Mouse (Mus musculus) neural tube, embryonic 11.5 days (tissue): ENCODE measurements at regions not wholly inside any gene's neighbourhood (a gene's known extent, or its start where the extent isn't known, plus 50 kb on each side); places are given as distances from the start of the nearest gene placed in this dataset.

Source experiments
- ATAC-seq: fragments of 200-750 bp; cut with Nextera tagmentation; 2 replicates; pipeline ENCODE4 v1.8.0; 2017; ENCODE audit warnings: moderate number of reproducible peaks, mild to moderate bottlenecking, moderate TSS enrichment, moderate library complexity; ENCODE audit not compliant: insufficient read depth, low FRiP score, low TSS enrichment
- DNase-seq: peaks from one replicate; pipeline ENCODE4 v3.0.0-alpha.2; 2015; ENCODE audit warnings: low spot score
- H3K27ac ChIP-seq: fragments of 300-500 bp; sonication (generic); 2 replicates; pipeline ENCODE4 v1.5.1; 2014; ENCODE audit warnings: low read depth, mild to moderate bottlenecking, low read length
- H3K27me3 ChIP-seq: fragments of 300-500 bp; sonication (generic); 2 replicates; pipeline ENCODE4 v1.6.1; 2014; ENCODE audit warnings: mild to moderate bottlenecking, low read length, mixed read lengths; ENCODE audit not compliant: control insufficient read depth, insufficient read depth
- H3K36me3 ChIP-seq: fragments of 300-500 bp; sonication (generic); 2 replicates; pipeline ENCODE4 v1.6.1; 2014; ENCODE audit warnings: mild to moderate bottlenecking, low read length, moderate library complexity, mixed read lengths; ENCODE audit not compliant: control insufficient read depth, insufficient read depth
- H3K4me1 ChIP-seq: fragments of 300-500 bp; sonication (generic); 2 replicates; pipeline ENCODE4 v1.6.1; 2014; ENCODE audit warnings: low read length, mixed read lengths; ENCODE audit not compliant: control insufficient read depth, insufficient read depth
- H3K4me2 ChIP-seq: fragments of 300-500 bp; sonication (generic); 2 replicates; pipeline ENCODE4 v1.6.1; 2014; ENCODE audit warnings: low read depth, mild to moderate bottlenecking, moderate library complexity
- H3K4me3 ChIP-seq: fragments of 300-500 bp; sonication (generic); 2 replicates; pipeline ENCODE4 v1.5.1; 2014; ENCODE audit warnings: low read depth, low read length
- H3K9ac ChIP-seq: fragments of 300-500 bp; sonication (generic); 2 replicates; pipeline ENCODE4 v1.6.1; 2014; ENCODE audit warnings: mild to moderate bottlenecking, low read length
- H3K9me3 ChIP-seq: fragments of 300-500 bp; sonication (generic); 2 replicates; pipeline ENCODE4 v1.6.1; 2016; ENCODE audit warnings: low read length; ENCODE audit not compliant: control insufficient read depth
- WGBS: fragments of 180-500 bp; shearing (Covaris S2); extraction: QIAGEN DNeasy Blood & Tissue Kit; methylation state at CpG from one replicate; pipeline ENCODE4 v1.1.7; 2014; 5-methylcytosine and 5-hydroxymethylcytosine counted together

GRCm38 (mm10) chr11:40879589-40879988 lies 124.5 kb upstream of the Ccng1 start:
- Histone ChIP-seq H3K36me3 (no peaks in the 10 kb centered on the region), H3K27ac (no peak overlapping the region), H3K4me2 (no peak overlapping the region), H3K4me1 (no peaks in the 10 kb centered on the region), H3K4me3 (no peak overlapping the region), H3K27me3 (no peaks in the 10 kb centered on the region), H3K9me3 (no peaks in the 10 kb centered on the region), H3K9ac (no peak overlapping the region)
- DNase-seq (no peak), ATAC-seq (no peak)
- 84% methylated on average over 5 of the region's 5 CpGs for WGBS

- Histone ChIP-seq H3K4me3 (no peak overlapping the region), H3K9me3 (no peaks in the 10 kb centered on the region), H3K9ac (no peak overlapping the region), H3K36me3 (no peaks in the 10 kb centered on the region), H3K4me2 (no peak overlapping the region), H3K4me1 (no peaks in the 10 kb centered on the region), H3K27me3 (no peaks in the 10 kb centered on the region), H3K27ac (no peak overlapping the region)
- WGBS, result 82% methylated on average over 2 of the region's 2 CpGs
- no peak for DNase-seq
- no peak for ATAC-seq
Observed at GRCm38 (mm10) chr11:40873002-40873401, 117.9 kb upstream of the Ccng1 start.

GRCm38 (mm10) chr11:40865694-40866093 lies 110.6 kb upstream of the Ccng1 start:
- DNase-seq, result peak; percentile 41
- Histone ChIP-seq H3K9ac (no peak overlapping the region), H3K4me1 (no peaks in the 10 kb centered on the region), H3K27ac (no peak overlapping the region), H3K9me3 (no peaks in the 10 kb centered on the region), H3K4me3 (no peak overlapping the region), H3K27me3 (no peaks in the 10 kb centered on the region), H3K36me3 (no peaks in the 10 kb centered on the region), H3K4me2 (no peak overlapping the region)
- peak; percentile 58; the same call in 1 of the 2 replicates for ATAC-seq
- WGBS, result 39% methylated on average over 2 of the region's 2 CpGs

GRCm38 (mm10) chr11:40851361-40851760 lies 96.2 kb upstream of the Ccng1 start:
- no peak overlapping the region for H3K4me3 ChIP-seq

GRCm38 (mm10) chr11:40850652-40851092 lies 95.6 kb upstream of the Ccng1 start:
- H3K36me3 ChIP-seq, result no peaks in the 10 kb centered on the region
- no peak overlapping the region for H3K4me2 ChIP-seq
- H3K9ac ChIP-seq, result no peak overlapping the region
- DNase-seq (no peak), ATAC-seq (no peak)
- 53% methylated on average over 4 of the region's 4 CpGs for WGBS
- H3K4me1 ChIP-seq, result no peaks in the 10 kb centered on the region
- no peaks in the 10 kb centered on the region for H3K27me3 ChIP-seq
- H3K9me3 ChIP-seq, result no peaks in the 10 kb centered on the region
- H3K4me3 ChIP-seq, result no peak overlapping the region
- no peak overlapping the region for H3K27ac ChIP-seq

More at GRCm38 (mm10) chr11:40851361-40851760, 96.2 kb upstream of the Ccng1 start:
- Histone ChIP-seq H3K9ac (no peak overlapping the region), H3K9me3 (no peaks in the 10 kb centered on the region), H3K4me2 (no peak overlapping the region), H3K27ac (no peak overlapping the region), H3K27me3 (no peaks in the 10 kb centered on the region), H3K4me1 (no peaks in the 10 kb centered on the region), H3K36me3 (no peaks in the 10 kb centered on the region)
- ATAC-seq (no peak), DNase-seq (no peak)
- WGBS, result 82% methylated on average over 1 of the region's 1 CpGs

- Histone ChIP-seq H3K9ac (no peak overlapping the region), H3K4me3 (no peak overlapping the region), H3K9me3 (no peaks in the 10 kb centered on the region), H3K27me3 (no peaks in the 10 kb centered on the region), H3K4me2 (no peak overlapping the region), H3K4me1 (no peaks in the 10 kb centered on the region), H3K27ac (no peak overlapping the region), H3K36me3 (no peaks in the 10 kb centered on the region)
- DNase-seq (no peak), ATAC-seq (no peak)
- 70% methylated on average over 1 of the region's 1 CpGs for WGBS
Observed at GRCm38 (mm10) chr11:40846586-40846985, 91.5 kb upstream of the Ccng1 start.

GRCm38 (mm10) chr11:40835393-40835792 lies 80.3 kb upstream of the Ccng1 start:
- 71% methylated on average over 4 of the region's 4 CpGs for WGBS
- Histone ChIP-seq H3K4me2 (no peak overlapping the region), H3K9me3 (no peaks in the 10 kb centered on the region), H3K36me3 (no peaks in the 10 kb centered on the region), H3K27me3 (no peaks in the 10 kb centered on the region), H3K4me1 (no peaks in the 10 kb centered on the region), H3K27ac (no peak overlapping the region), H3K4me3 (no peak overlapping the region), H3K9ac (no peak overlapping the region)
- ATAC-seq (no peak), DNase-seq (no peak)
